Mouse (Mus musculus): ENCODE results near the gene Edem3.

- no peak for TF ChIP-seq CTCF (IDR thresholded peaks at IDR 0.05; ENCODE audit: insufficient read depth, low read depth, low read length)
- TF ChIP-seq POLR2A (IDR thresholded peaks at IDR 0.05; ENCODE audit: insufficient read depth, low read depth, low read length): no peak
These were observed 18.0 kb upstream of the Edem3 start for GRCm38 (mm10) chr1:151737146-151737545.

Data from olfactory bulb, adult 2 months (tissue).